Mouse (Mus musculus): ENCODE data around the gene H2-T3. TPM values are rescaled to one million over a fixed set of nuclear protein-coding genes. Genes with fewer than 3 reads are reported as not detected.
A peak's percentile ranks its signal among the peaks of the same experiment; 100 is the strongest.
"Not testable (repeated sequence)": the region's sequence is repeated elsewhere in the genome, so short reads cannot be mapped to it uniquely, and the experiment has no call there.

Gene H2-T3
- total and polyA plus RNA-seq, 2 experiments from 2014 or later = not detected

- Histone ChIP-seq H3K4me2 (ENCODE audit: low read depth, low read length) (peak within 1 kb of the TSS; percentile 36), H3K9me3 (ENCODE audit: low read length) (no peaks in the 10 kb centered on the region), H3K9ac (replicated peaks; ENCODE audit: low read length) (no peak within 1 kb of the TSS), H3K27ac (no peak within 1 kb of the TSS), H3K4me3 (ENCODE audit: low read length) (peak within 1 kb of the TSS; percentile 29), H3K4me1 (ENCODE audit: insufficient read depth, low read length) (no peaks in the 10 kb centered on the region), H3K27me3 (ENCODE audit: insufficient read depth, low read length) (peaks cover 48% of the 10 kb centered on the region), H3K36me3 (ENCODE audit: insufficient read depth, low read length) (no peaks in the 10 kb centered on the region)
- no peak for ATAC-seq
- DNase-seq (ENCODE audit: low spot score) = no peak
- no peak for TF ChIP-seq CTCF (IDR thresholded peaks at IDR 0.05; ENCODE audit: low read depth)
- WGBS = 1% methylated on average over 63 of the region's 63 CpGs
These were observed 21.9 kb downstream of the H2-T3 start, which contains the start of gene Gm8909 for GRCm38 (mm10) chr17:36168039-36168652. TSS of gene Gm8909 (minus strand) at chr17:36168537.

GRCm38 (mm10) chr17:36167306-36168038 lies 22.6 kb downstream of the H2-T3 start:
- Histone ChIP-seq H3K4me3 (ENCODE audit: low read length) (peak overlapping the region; percentile 29), H3K36me3 (ENCODE audit: insufficient read depth, low read length) (no peaks in the 10 kb centered on the region), H3K9me3 (ENCODE audit: low read length) (no peaks in the 10 kb centered on the region), H3K4me1 (ENCODE audit: insufficient read depth, low read length) (no peaks in the 10 kb centered on the region), H3K27ac (no peak overlapping the region), H3K4me2 (ENCODE audit: low read depth, low read length) (peak overlapping the region; percentile 36), H3K27me3 (ENCODE audit: insufficient read depth, low read length) (peaks cover 50% of the 10 kb centered on the region), H3K9ac (replicated peaks; ENCODE audit: low read length) (no peak overlapping the region)
- no peak for ATAC-seq
- 2% methylated on average over 49 of the region's 51 CpGs for WGBS
- no peak for TF ChIP-seq CTCF (IDR thresholded peaks at IDR 0.05; ENCODE audit: low read depth)
- no peak for DNase-seq (ENCODE audit: low spot score)

GRCm38 (mm10) chr17:36166901-36167300 lies 23.2 kb downstream of the H2-T3 start:
- H3K36me3 ChIP-seq (ENCODE audit: insufficient read depth, low read length); H3K27ac ChIP-seq; H3K4me1 ChIP-seq (ENCODE audit: insufficient read depth, low read length); ATAC-seq; H3K9me3 ChIP-seq (ENCODE audit: low read length); H3K4me2 ChIP-seq (ENCODE audit: low read depth, low read length); H3K4me3 ChIP-seq (ENCODE audit: low read length); DNase-seq (ENCODE audit: low spot score); H3K9ac ChIP-seq (replicated peaks; ENCODE audit: low read length): not testable (repeated sequence)
- H3K27me3 ChIP-seq (ENCODE audit: insufficient read depth, low read length) = peaks cover 52% of the 10 kb centered on the region
- WGBS = 26% methylated on average over 2 of the region's 2 CpGs

GRCm38 (mm10) chr17:36161129-36162051 lies 28.7 kb downstream of the H2-T3 start:
- H3K27me3 ChIP-seq (ENCODE audit: insufficient read depth, low read length) = peaks cover 41% of the 10 kb centered on the region
- no peaks in the 10 kb centered on the region for H3K36me3 ChIP-seq (ENCODE audit: insufficient read depth, low read length)
- 3% methylated on average over 53 of the region's 56 CpGs for WGBS
- H3K9ac ChIP-seq (replicated peaks; ENCODE audit: low read length) = no peak overlapping the region
- H3K9me3 ChIP-seq (ENCODE audit: low read length) = no peaks in the 10 kb centered on the region
- peak overlapping the region; percentile 14; the same call in 1 of the 2 replicates for H3K4me3 ChIP-seq (ENCODE audit: low read length)
- H3K4me1 ChIP-seq (ENCODE audit: insufficient read depth, low read length) = no peaks in the 10 kb centered on the region
- 0 out of 2 replicates have a peak overlapping the region, but pooled peaks have one; percentile 28 for H3K4me2 ChIP-seq (ENCODE audit: low read depth, low read length)
- ATAC-seq (no peak), DNase-seq (ENCODE audit: low spot score) (no peak)
- TF ChIP-seq CTCF (IDR thresholded peaks at IDR 0.05; ENCODE audit: low read depth) = no peak
- H3K27ac ChIP-seq = no peak overlapping the region

- peaks cover 23% of the 10 kb centered on the region for H3K27me3 ChIP-seq (ENCODE audit: insufficient read depth, low read length)
- not testable (repeated sequence) for ATAC-seq; H3K27ac ChIP-seq; H3K4me1 ChIP-seq (ENCODE audit: insufficient read depth, low read length); DNase-seq (ENCODE audit: low spot score); H3K9ac ChIP-seq (replicated peaks; ENCODE audit: low read length); H3K36me3 ChIP-seq (ENCODE audit: insufficient read depth, low read length); H3K4me3 ChIP-seq (ENCODE audit: low read length); H3K9me3 ChIP-seq (ENCODE audit: low read length)
- peak overlapping the region; percentile 39; the same call in 1 of the 2 replicates for H3K4me2 ChIP-seq (ENCODE audit: low read depth, low read length)
- 6% methylated on average over 11 of the region's 11 CpGs for WGBS
These were observed 31.8 kb downstream of the H2-T3 start for GRCm38 (mm10) chr17:36158264-36158663.

- DNase-seq (ENCODE audit: low spot score) = peak; percentile 8
- Histone ChIP-seq H3K4me3 (ENCODE audit: low read length) (peak overlapping the region; percentile 16; the same call in 1 of the 2 replicates), H3K27me3 (ENCODE audit: insufficient read depth, low read length) (peaks cover 23% of the 10 kb centered on the region), H3K4me2 (ENCODE audit: low read depth, low read length) (peak overlapping the region; percentile 39; the same call in 1 of the 2 replicates)
- ATAC-seq = 0 out of 2 replicates have a peak, but pooled peaks have one; percentile 10
- not testable (repeated sequence) for H3K9ac ChIP-seq (replicated peaks; ENCODE audit: low read length); H3K27ac ChIP-seq; H3K9me3 ChIP-seq (ENCODE audit: low read length); H3K36me3 ChIP-seq (ENCODE audit: insufficient read depth, low read length); H3K4me1 ChIP-seq (ENCODE audit: insufficient read depth, low read length)
- WGBS = under 1% methylated on average over 30 of the region's 36 CpGs
These were observed 32.3 kb downstream of the H2-T3 start for GRCm38 (mm10) chr17:36157782-36158181.

All from hindbrain, postnatal 0 days (tissue).